Comparison of ENCODE assay signal across 8 mouse cellular contexts in the genomic region with DNA sequence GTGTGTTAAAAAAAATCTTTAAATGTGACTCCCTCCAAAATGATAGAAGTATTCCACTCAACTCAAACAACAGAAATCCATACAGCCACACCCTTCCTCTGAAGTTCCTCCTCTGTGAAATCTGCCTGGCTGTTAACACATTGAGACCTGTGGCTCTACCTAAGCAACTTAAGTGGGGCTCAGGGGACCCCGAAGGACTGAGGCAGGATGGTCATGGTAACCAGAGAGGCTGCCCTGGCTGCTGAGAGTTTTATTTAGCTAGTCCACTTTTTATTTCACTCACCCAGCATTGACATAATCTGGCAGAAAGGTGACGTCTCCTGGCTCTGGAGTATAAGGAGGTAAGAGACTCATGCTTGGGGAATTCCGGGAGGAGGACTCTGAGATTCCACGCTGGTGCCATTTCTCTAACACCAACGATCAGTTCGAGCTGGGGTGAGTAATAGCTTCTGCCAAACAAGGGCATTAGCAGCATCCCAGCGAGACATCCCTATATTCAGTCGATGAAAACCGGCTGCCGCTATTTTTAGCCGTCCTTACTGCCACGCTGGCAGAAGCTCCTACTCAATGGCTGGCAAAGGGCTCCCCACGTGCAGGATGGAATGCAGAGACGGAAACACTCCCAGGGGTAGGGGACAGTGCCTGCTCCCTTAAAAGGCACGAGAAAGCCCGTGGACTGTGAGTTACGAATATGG.
DNase-seq lines count a peak whose midpoint lies in the region; ATAC-seq lines count a peak whose summit lies in the region.

No protein-coding gene starts in this region.

- ATAC-seq in heart, embryonic 15.5 days (replicated peaks; ENCODE audit: insufficient number of reproducible peaks, insufficient read depth, low FRiP score, low read depth), result peak; percentile 71
- ATAC-seq in neural tube, embryonic 15.5 days (ENCODE audit: low FRiP score), result peak; percentile 55; the same call in 1 of the 2 replicates

- WGBS in heart, embryonic 15.5 days, result 14% methylated on average over 17 of the region's 17 CpGs
- WGBS in neural tube, embryonic 15.5 days, result 32% methylated on average over 17 of the region's 17 CpGs

- peak overlapping the region; percentile 40 for H3K4me2 ChIP-seq in heart, embryonic 15.5 days
- H3K4me2 ChIP-seq in neural tube, embryonic 15.5 days, result peak overlapping the region; percentile 39

- peak overlapping the region; percentile 15; the same call in 1 of the 2 replicates for H3K4me3 ChIP-seq in heart, embryonic 15.5 days
- 0 out of 2 replicates have a peak overlapping the region, but pooled peaks have one; percentile 3 for H3K4me3 ChIP-seq in neural tube, embryonic 15.5 days (replicated peaks)

- no peaks in the 10 kb centered on the region for H3K27me3 ChIP-seq in heart, embryonic 15.5 days
- no peaks in the 10 kb centered on the region for H3K27me3 ChIP-seq in neural tube, embryonic 15.5 days (replicated peaks)

- peak overlapping the region; percentile 85 for H3K27ac ChIP-seq in heart, embryonic 15.5 days
- H3K27ac ChIP-seq in neural tube, embryonic 15.5 days (replicated peaks), result peak overlapping the region; percentile 54; the same call in 1 of the 2 replicates

- no peaks in the 10 kb centered on the region for H3K9me3 ChIP-seq in heart, embryonic 15.5 days (replicated peaks)
- H3K9me3 ChIP-seq in neural tube, embryonic 15.5 days (replicated peaks), result no peaks in the 10 kb centered on the region

- no peak overlapping the region for H3K9ac ChIP-seq in heart, embryonic 15.5 days
- H3K9ac ChIP-seq in neural tube, embryonic 15.5 days (replicated peaks), result no peak overlapping the region

- H3K4me1 ChIP-seq in heart, embryonic 15.5 days (replicated peaks), result peaks cover 39% of the 10 kb centered on the region
- peaks cover 18% of the 10 kb centered on the region for H3K4me1 ChIP-seq in neural tube, embryonic 15.5 days

- H3K36me3 ChIP-seq in heart, embryonic 15.5 days, result no peaks in the 10 kb centered on the region
- H3K36me3 ChIP-seq in neural tube, embryonic 15.5 days, result no peaks in the 10 kb centered on the region

- peak; percentile 27 to 47 for DNase-seq in layer of hippocampus, postnatal 10 days (ENCODE audit: low spot score in 2 of 2)
- DNase-seq in layer of hippocampus, adult 9-10 months (ENCODE audit: low spot score), result no peak
- peak; percentile 57 to 68 for DNase-seq in cerebellum, postnatal 25 days
- no peak for DNase-seq in thymus, adult 18-20 months
- no peak for DNase-seq in adrenal gland, postnatal 10 days
- no peak for DNase-seq in kidney, adult 11 months

Comparison
In these comparisons a context has a peak if more than half of its experiments do, and no peak if none do; other contexts are left out.
1. DNase-seq: peak in layer of hippocampus, postnatal 10 days (2 of 2) and cerebellum, postnatal 25 days (2 of 2); none in layer of hippocampus, adult 9-10 months (single experiment), thymus, adult 18-20 months (0 of 2), adrenal gland, postnatal 10 days (single experiment) and kidney, adult 11 months (single experiment).